Mouse (Mus musculus) C2C12 (cell line): ENCODE measurements around the gene Klhl20.

ENCODE experiments used
- CEBPB ChIP-seq: IDR thresholded peaks from one replicate; pipeline ENCODE4 v1.6.1; 2011; ENCODE audit warnings: low read depth, mild to moderate bottlenecking, control low read depth, moderate library complexity
- CTCF ChIP-seq: IDR thresholded peaks from one replicate; pipeline ENCODE4 v1.5.1; 2011; ENCODE audit not compliant: control insufficient read depth, insufficient read depth, insufficient read length
- MAX ChIP-seq: IDR thresholded peaks from one replicate; pipeline ENCODE4 v1.6.1; 2011; ENCODE audit warnings: mild to moderate bottlenecking, control low read depth
- MYOD1 ChIP-seq: IDR thresholded peaks from one replicate; pipeline ENCODE4 v1.6.1; 2011; ENCODE audit warnings: low read depth; ENCODE audit not compliant: control insufficient read depth, insufficient read length
- USF1 ChIP-seq: IDR thresholded peaks from one replicate; pipeline ENCODE4 v1.6.1; 2011; ENCODE audit warnings: low read depth, mild to moderate bottlenecking, control low read depth, moderate library complexity

- TF ChIP-seq MAX (no peak), CTCF (no peak), USF1 (no peak), MYOD1 (no peak), CEBPB (no peak)
Measured at GRCm38 (mm10) chr1:161140026-161140762, 8.9 kb upstream of the Klhl20 start.
